Mouse (Mus musculus): ENCODE measurements around the gene Pygm. TPM values are rescaled to one million over a fixed set of nuclear protein-coding genes. Genes with fewer than 3 reads are reported as not detected.

Gene Pygm
- polyA plus RNA-seq, 1 experiment from 2014 or later = 2.7 TPM

- Histone ChIP-seq H3K27ac (peak overlapping the region; percentile 65), H3K4me1 (replicated peaks) (peaks cover 55% of the 10 kb centered on the region)
- peak; percentile 68 for DNase-seq
Measured at GRCm38 (mm10) chr19:6401131-6401815, 17.1 kb downstream of the Pygm start.

GRCm38 (mm10) chr19:6401951-6402350 lies 17.8 kb downstream of the Pygm start:
- DNase-seq (no peak), ATAC-seq (ENCODE audit: low read depth) (peak; percentile 29)
- Histone ChIP-seq H3K9ac (peak overlapping the region; percentile 59), H3K4me1 (replicated peaks) (peaks cover 55% of the 10 kb centered on the region), H3K4me2 (peak overlapping the region; percentile 91), H3K27me3 (peaks cover 57% of the 10 kb centered on the region), H3K27ac (peak overlapping the region; percentile 61; the same call in 1 of the 2 replicates), H3K9me3 (replicated peaks) (no peaks in the 10 kb centered on the region), H3K4me3 (replicated peaks) (peak overlapping the region; percentile 64), H3K36me3 (peaks cover 10% of the 10 kb centered on the region)
- WGBS (ENCODE audit: insufficient replicate concordance) = 2% methylated on average over 9 of the region's 9 CpGs

More at GRCm38 (mm10) chr19:6401131-6401815, 17.1 kb downstream of the Pygm start:
- peaks cover 60% of the 10 kb centered on the region for H3K27me3 ChIP-seq
- WGBS (ENCODE audit: insufficient replicate concordance) = under 1% methylated on average over 32 of the region's 32 CpGs
- H3K9ac ChIP-seq = peak overlapping the region; percentile 59
- peak; percentile 52 for ATAC-seq (ENCODE audit: low read depth)
- H3K36me3 ChIP-seq = peaks cover 7% of the 10 kb centered on the region
- H3K9me3 ChIP-seq (replicated peaks) = no peaks in the 10 kb centered on the region
- H3K4me3 ChIP-seq (replicated peaks) = peak overlapping the region; percentile 64
- H3K4me2 ChIP-seq = peak overlapping the region; percentile 91

GRCm38 (mm10) chr19:6403869-6404268 lies 19.7 kb downstream of the Pygm start:
- H3K4me1 ChIP-seq (replicated peaks) = peaks cover 53% of the 10 kb centered on the region
- ATAC-seq (ENCODE audit: low read depth) (no peak), DNase-seq (no peak)
- H3K9ac ChIP-seq = no peak overlapping the region
- 76% methylated on average over 10 of the region's 10 CpGs for WGBS (ENCODE audit: insufficient replicate concordance)
- no peak overlapping the region for H3K27ac ChIP-seq
- H3K36me3 ChIP-seq = peaks cover 16% of the 10 kb centered on the region
- no peak overlapping the region for H3K4me3 ChIP-seq (replicated peaks)
- H3K27me3 ChIP-seq = peaks cover 39% of the 10 kb centered on the region
- no peaks in the 10 kb centered on the region for H3K9me3 ChIP-seq (replicated peaks)
- H3K4me2 ChIP-seq = 0 out of 2 replicates have a peak overlapping the region, but pooled peaks have one; percentile 91

- 65% methylated on average over 10 of the region's 10 CpGs for WGBS (ENCODE audit: insufficient replicate concordance)
- peaks cover 16% of the 10 kb centered on the region for H3K36me3 ChIP-seq
- H3K4me3 ChIP-seq (replicated peaks) = no peak overlapping the region
- H3K4me2 ChIP-seq = no peak overlapping the region
- ATAC-seq (ENCODE audit: low read depth) (no peak), DNase-seq (no peak)
- no peak overlapping the region for H3K27ac ChIP-seq
- no peak overlapping the region for H3K9ac ChIP-seq
- H3K27me3 ChIP-seq = peaks cover 23% of the 10 kb centered on the region
- peaks cover 37% of the 10 kb centered on the region for H3K4me1 ChIP-seq (replicated peaks)
- H3K9me3 ChIP-seq (replicated peaks) = no peaks in the 10 kb centered on the region
Measured at GRCm38 (mm10) chr19:6405433-6405832, 21.2 kb downstream of the Pygm start.

- Histone ChIP-seq H3K36me3 (peaks cover 19% of the 10 kb centered on the region), H3K9me3 (replicated peaks) (no peaks in the 10 kb centered on the region), H3K4me2 (no peak overlapping the region), H3K4me3 (replicated peaks) (no peak overlapping the region), H3K27ac (no peak overlapping the region), H3K4me1 (replicated peaks) (peaks cover 21% of the 10 kb centered on the region), H3K27me3 (peaks cover 7% of the 10 kb centered on the region), H3K9ac (no peak overlapping the region)
- 77% methylated on average over 8 of the region's 8 CpGs for WGBS (ENCODE audit: insufficient replicate concordance)
- DNase-seq (no peak), ATAC-seq (ENCODE audit: low read depth) (no peak)
Measured at GRCm38 (mm10) chr19:6407109-6407508, 22.9 kb downstream of the Pygm start.

GRCm38 (mm10) chr19:6407816-6408510 lies 23.8 kb downstream of the Pygm start:
- Histone ChIP-seq H3K4me2 (no peak overlapping the region), H3K9me3 (replicated peaks) (no peaks in the 10 kb centered on the region), H3K27me3 (no peaks in the 10 kb centered on the region), H3K9ac (no peak overlapping the region), H3K4me3 (replicated peaks) (no peak overlapping the region), H3K36me3 (peaks cover 19% of the 10 kb centered on the region), H3K27ac (no peak overlapping the region), H3K4me1 (replicated peaks) (peaks cover 12% of the 10 kb centered on the region)
- 72% methylated on average over 16 of the region's 16 CpGs for WGBS (ENCODE audit: insufficient replicate concordance)
- no peak for ATAC-seq (ENCODE audit: low read depth)
- no peak for DNase-seq

- peaks cover 14% of the 10 kb centered on the region for H3K36me3 ChIP-seq
- ATAC-seq (ENCODE audit: low read depth) = no peak
- no peak overlapping the region for H3K27ac ChIP-seq
- H3K9me3 ChIP-seq (replicated peaks) = no peaks in the 10 kb centered on the region
- H3K4me2 ChIP-seq = no peak overlapping the region
- no peak overlapping the region for H3K4me3 ChIP-seq (replicated peaks)
- peaks cover 7% of the 10 kb centered on the region for H3K4me1 ChIP-seq (replicated peaks)
- WGBS (ENCODE audit: insufficient replicate concordance) = 53% methylated on average over 8 of the region's 8 CpGs
- no peaks in the 10 kb centered on the region for H3K27me3 ChIP-seq
- no peak overlapping the region for H3K9ac ChIP-seq
- no peak for DNase-seq
Measured at GRCm38 (mm10) chr19:6408749-6409148, 24.6 kb downstream of the Pygm start.

GRCm38 (mm10) chr19:6409176-6409575 lies 25.0 kb downstream of the Pygm start:
- Histone ChIP-seq H3K9ac (no peak overlapping the region), H3K27ac (no peak overlapping the region), H3K9me3 (replicated peaks) (no peaks in the 10 kb centered on the region), H3K27me3 (no peaks in the 10 kb centered on the region), H3K4me2 (no peak overlapping the region), H3K36me3 (peaks cover 13% of the 10 kb centered on the region), H3K4me1 (replicated peaks) (peaks cover 9% of the 10 kb centered on the region), H3K4me3 (replicated peaks) (no peak overlapping the region)
- no peak for DNase-seq
- 56% methylated on average over 5 of the region's 5 CpGs for WGBS (ENCODE audit: insufficient replicate concordance)
- ATAC-seq (ENCODE audit: low read depth) = no peak

GRCm38 (mm10) chr19:6409936-6410335 lies 25.7 kb downstream of the Pygm start:
- DNase-seq (no peak), ATAC-seq (ENCODE audit: low read depth) (no peak)
- 59% methylated on average over 5 of the region's 5 CpGs for WGBS (ENCODE audit: insufficient replicate concordance)
- peaks cover 12% of the 10 kb centered on the region for H3K36me3 ChIP-seq
- peaks cover 7% of the 10 kb centered on the region for H3K4me1 ChIP-seq (replicated peaks)
- no peaks in the 10 kb centered on the region for H3K27me3 ChIP-seq
- H3K4me3 ChIP-seq (replicated peaks) = no peak overlapping the region
- no peak overlapping the region for H3K4me2 ChIP-seq
- no peak overlapping the region for H3K9ac ChIP-seq
- no peaks in the 10 kb centered on the region for H3K9me3 ChIP-seq (replicated peaks)
- H3K27ac ChIP-seq = no peak overlapping the region

GRCm38 (mm10) chr19:6412798-6413197 lies 28.6 kb downstream of the Pygm start:
- 73% methylated on average over 14 of the region's 14 CpGs for WGBS (ENCODE audit: insufficient replicate concordance)
- Histone ChIP-seq H3K36me3 (peaks cover 9% of the 10 kb centered on the region), H3K27ac (no peak overlapping the region), H3K9ac (no peak overlapping the region), H3K4me2 (no peak overlapping the region), H3K4me3 (replicated peaks) (no peak overlapping the region), H3K9me3 (replicated peaks) (no peaks in the 10 kb centered on the region), H3K27me3 (peaks cover 18% of the 10 kb centered on the region), H3K4me1 (replicated peaks) (peaks cover 24% of the 10 kb centered on the region)
- DNase-seq = no peak
- no peak for ATAC-seq (ENCODE audit: low read depth)

GRCm38 (mm10) chr19:6415454-6415853 lies 31.3 kb downstream of the Pygm start:
- Histone ChIP-seq H3K9me3 (replicated peaks) (no peaks in the 10 kb centered on the region), H3K27ac (no peak overlapping the region), H3K4me3 (replicated peaks) (no peak overlapping the region), H3K4me1 (replicated peaks) (peaks cover 32% of the 10 kb centered on the region), H3K9ac (no peak overlapping the region), H3K27me3 (peaks cover 44% of the 10 kb centered on the region), H3K36me3 (peaks cover 3% of the 10 kb centered on the region; the same call in 1 of the 2 replicates), H3K4me2 (no peak overlapping the region)
- WGBS (ENCODE audit: insufficient replicate concordance) = 5% methylated on average over 6 of the region's 6 CpGs
- DNase-seq = no peak
- peak; percentile 25; the same call in 1 of the 2 replicates for ATAC-seq (ENCODE audit: low read depth)
